Mouse (Mus musculus) lung, adult 2 months (tissue): ENCODE data around the gene Cgas.

Experiments used
- CTCF ChIP-seq: fragments of 200-500 bp; IDR thresholded peaks from 2 replicates; pipeline ENCODE4 v1.5.1; 2011; ENCODE audit warnings: mild to moderate bottlenecking, low read length, control low read depth; ENCODE audit not compliant: insufficient read depth
- POLR2A ChIP-seq: fragments of 200-500 bp; IDR thresholded peaks from 2 replicates; pipeline ENCODE4 v1.6.1; 2011; ENCODE audit warnings: low read depth, mild to moderate bottlenecking, control low read depth, low read length, borderline replicate concordance; ENCODE audit errors: extremely low read depth

DNA sequence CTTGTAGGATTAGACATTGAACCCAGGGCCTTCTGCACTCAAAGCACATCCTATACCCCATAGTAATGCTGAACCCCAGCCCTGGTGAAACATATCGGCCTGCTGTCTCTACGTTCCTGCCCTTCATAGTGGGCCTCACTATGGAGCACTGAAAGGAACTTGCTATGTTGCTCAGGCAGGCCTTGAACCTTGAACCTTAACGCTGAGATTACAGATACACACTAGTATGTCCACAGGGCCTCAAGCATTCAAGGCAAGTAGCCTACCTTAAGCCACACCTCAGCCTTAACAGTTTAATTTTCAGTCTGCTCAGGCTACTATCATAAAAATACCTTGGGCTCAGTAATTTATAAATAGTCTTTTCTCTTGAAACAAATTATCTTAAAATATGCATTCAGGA lies 49.2 kb upstream of the Cgas start:
- TF ChIP-seq POLR2A (no peak), CTCF (no peak)
